Mouse (Mus musculus) testis, postnatal 14 days (tissue): ENCODE data around the gene Rassf7.

Experiments used
- DNase-seq: peaks from one replicate; pipeline ENCODE4 v3.0.0; 2021; ENCODE audit warnings: low spot score

Gene Rassf7

GRCm38 (mm10) chr7:141215101-141215879, at the start of gene Rassf7:
TSS of gene Rassf7 (plus strand) at chr7:141215860.
- peak; percentile 97 for DNase-seq

GRCm38 (mm10) chr7:141167901-141168517, 47.7 kb upstream of the Rassf7 start:
- DNase-seq = peak; percentile 84

- peak; percentile 69 for DNase-seq
These were observed 47.1 kb upstream of the Rassf7 start for GRCm38 (mm10) chr7:141168518-141168953.

- DNase-seq = no peak
These were observed 46.4 kb upstream of the Rassf7 start for GRCm38 (mm10) chr7:141169300-141169699.

GRCm38 (mm10) chr7:141169866-141170265, 45.8 kb upstream of the Rassf7 start:
- no peak for DNase-seq

GRCm38 (mm10) chr7:141172116-141173006, 43.3 kb upstream of the Rassf7 start, which contains the start of gene Rnh1:
TSS of gene Rnh1 (minus strand) at chr7:141172857.
- peak; percentile 92 for DNase-seq

GRCm38 (mm10) chr7:141173323-141173850, 42.3 kb upstream of the Rassf7 start:
- no peak for DNase-seq

- no peak for DNase-seq
These were observed 40.6 kb upstream of the Rassf7 start for GRCm38 (mm10) chr7:141175068-141175467.

GRCm38 (mm10) chr7:141176173-141176572, 39.5 kb upstream of the Rassf7 start:
- peak; percentile 76 for DNase-seq

- DNase-seq = no peak
These were observed 27.5 kb upstream of the Rassf7 start for GRCm38 (mm10) chr7:141188194-141188593.

GRCm38 (mm10) chr7:141188733-141189132, 26.9 kb upstream of the Rassf7 start:
- no peak for DNase-seq

- no peak for DNase-seq
These were observed 25.4 kb upstream of the Rassf7 start for GRCm38 (mm10) chr7:141190220-141190619.

- no peak for DNase-seq
These were observed 24.6 kb upstream of the Rassf7 start for GRCm38 (mm10) chr7:141191036-141191435.

GRCm38 (mm10) chr7:141191796-141192685, 23.6 kb upstream of the Rassf7 start:
- peak; percentile 26 for DNase-seq

- DNase-seq = peak; percentile 36
These were observed 22.8 kb upstream of the Rassf7 start for GRCm38 (mm10) chr7:141192776-141193347.

- peak; percentile 69 for DNase-seq
These were observed 22.3 kb upstream of the Rassf7 start for GRCm38 (mm10) chr7:141193348-141193856.

GRCm38 (mm10) chr7:141193948-141194347, 21.7 kb upstream of the Rassf7 start, which contains the start of the genes Hras and Lrrc56:
TSS of gene Hras (minus strand) at chr7:141194005.
TSS of gene Lrrc56 (plus strand) at chr7:141194157.
- peak; percentile 97 for DNase-seq

- DNase-seq = no peak
These were observed 21.3 kb upstream of the Rassf7 start for GRCm38 (mm10) chr7:141194409-141194808.

- peak; percentile 89 for DNase-seq
These were observed 20.8 kb upstream of the Rassf7 start for GRCm38 (mm10) chr7:141194830-141195229.

- no peak for DNase-seq
These were observed 19.9 kb upstream of the Rassf7 start for GRCm38 (mm10) chr7:141195754-141196153.
